Mouse (Mus musculus) gastrocnemius, postnatal 4 days (tissue): ENCODE results near the gene Cct6b. TPM values are rescaled to one million over a fixed set of nuclear protein-coding genes. Genes with fewer than 3 reads are reported as not detected.
"Not testable (repeated sequence)": the region's sequence is repeated elsewhere in the genome, so short reads cannot be mapped to it uniquely, and the experiment has no call there.

Experiments
- DNase-seq, 2 experiments: peaks; one replicate each; pipeline ENCODE4 v3.0.0; 2021 to 2022; ENCODE audit warnings: low spot score in 2 of 2, mixed read lengths in 2 of 2
- total RNA-seq, 2 experiments: library from RNA; stranded (reverse); gene quantifications; 2 replicates each; pipeline ENCODE4 v1.2.3; 2021

The Cct6b gene
- total RNA-seq, 2 experiments from 2014 or later = 0.20 to 0.29 TPM

GRCm38 (mm10) chr11:82705082-82705481 is 59.0 kb downstream of the Cct6b start:
- no peak for DNase-seq

DNA sequence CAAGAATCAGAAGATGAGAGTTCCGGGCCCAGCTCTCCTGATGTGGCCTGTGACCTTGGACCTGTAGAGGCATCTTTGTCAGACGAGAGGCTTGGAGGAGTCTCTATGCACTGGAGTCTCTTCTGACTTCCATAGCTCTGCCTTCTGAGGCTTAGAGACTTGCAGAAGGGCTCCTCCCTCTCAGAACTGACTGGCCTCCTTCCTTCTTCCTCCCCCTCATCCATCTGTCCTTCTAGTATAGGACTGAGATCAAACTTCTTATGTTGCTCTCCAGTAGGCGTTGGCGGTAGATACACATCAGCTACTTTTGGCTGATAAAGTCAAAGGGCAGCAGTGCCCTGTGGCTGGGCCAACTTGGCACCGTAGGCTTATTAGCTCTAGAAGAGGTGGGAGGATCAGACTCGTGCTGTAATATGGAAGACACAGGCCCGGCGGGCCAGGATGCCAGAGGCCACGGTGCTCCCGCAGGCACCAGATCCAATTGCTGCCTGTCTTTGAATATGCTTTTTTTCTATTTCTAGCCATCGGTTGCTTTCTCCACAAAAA is 64.2 kb downstream of the Cct6b start:
- no peak for DNase-seq

DNA sequence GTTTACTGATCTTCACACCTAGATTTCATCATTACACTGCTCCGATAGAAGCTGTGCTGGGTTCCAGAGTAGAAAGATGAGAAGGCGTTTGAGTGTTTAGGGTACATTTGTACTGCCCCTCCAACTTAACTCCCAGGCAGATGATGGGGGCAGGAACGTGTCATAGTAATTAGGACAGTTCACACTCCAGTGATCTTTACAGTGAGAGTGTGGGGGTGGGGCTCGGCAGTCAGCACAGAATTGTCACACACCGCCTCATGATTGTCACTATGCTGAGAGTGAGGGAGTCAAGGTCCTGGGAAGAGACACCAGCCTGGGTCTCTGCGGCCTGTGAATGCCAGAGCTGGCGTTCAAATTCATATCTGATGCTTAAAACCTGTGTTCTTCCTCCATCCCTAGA is 68.2 kb downstream of the Cct6b start:
- DNase-seq = no peak

- not testable (repeated sequence) for DNase-seq
These were observed 69.2 kb downstream of the Cct6b start for GRCm38 (mm10) chr11:82694947-82695346.

DNA sequence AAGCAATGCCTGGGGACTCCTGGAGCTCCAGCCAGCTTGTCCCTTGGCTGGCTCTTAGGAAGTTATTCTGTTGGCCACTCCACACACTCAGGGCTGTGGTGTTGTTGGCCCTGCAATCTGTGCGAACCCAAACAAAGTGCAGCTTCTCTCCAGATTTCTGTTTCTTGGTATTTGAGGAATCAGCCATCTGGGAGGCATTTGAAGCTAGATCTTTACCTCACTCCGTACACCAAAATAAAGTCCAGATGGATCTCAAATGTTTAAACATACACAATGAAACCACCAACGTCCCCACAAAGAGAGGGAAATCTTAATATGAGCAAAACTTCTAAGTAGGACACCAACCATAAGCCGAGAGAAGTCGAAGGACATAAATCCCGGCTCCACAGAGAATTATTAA is 71.5 kb downstream of the Cct6b start:
- DNase-seq = no peak

GRCm38 (mm10) chr11:82690476-82690875 is 73.6 kb downstream of the Cct6b start:
- no peak for DNase-seq

GRCm38 (mm10) chr11:82687668-82688067 is 76.5 kb downstream of the Cct6b start:
- no peak for DNase-seq

DNA sequence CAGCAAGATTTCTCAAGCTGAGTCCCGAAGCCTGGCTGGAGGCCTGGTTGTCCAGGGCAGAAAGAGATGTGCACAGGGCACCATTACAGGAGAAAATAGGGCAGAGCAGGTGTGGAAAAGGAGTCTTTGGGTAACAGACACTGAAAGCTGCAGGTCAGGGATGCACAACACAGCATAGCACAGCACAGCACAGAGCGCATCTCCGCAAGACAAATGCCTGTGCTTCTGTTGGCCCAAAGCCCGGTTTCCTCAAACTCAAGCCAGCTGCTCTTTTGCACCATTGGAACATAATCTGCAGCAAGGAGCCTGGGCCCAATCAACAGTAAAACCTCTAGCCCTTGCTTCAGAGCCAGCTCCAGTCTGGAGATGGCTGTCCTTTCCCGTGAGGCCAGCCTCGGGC is 79.4 kb downstream of the Cct6b start:
- DNase-seq = peak; percentile 60 to 78

- peak in 1 of 2 experiments; percentile 35 for DNase-seq
These were observed 80.2 kb downstream of the Cct6b start for GRCm38 (mm10) chr11:82683765-82684505.

GRCm38 (mm10) chr11:82678561-82678960 is 85.6 kb downstream of the Cct6b start:
- no peak for DNase-seq

Other genes starting within 250 kb of the Cct6b start
- 10 to 100 TPM; 15.7 to 18.4 TPM for gene Zfp830, start within 50 bp of the Cct6b start, total RNA-seq
- 10 to 100 TPM; 18.9 to 20.7 TPM for gene Lig3, start 16.8 kb upstream of the Cct6b start, total RNA-seq
- 1 to 10 TPM; 5.4 to 6.0 TPM for gene Rffl, start 106.9 kb upstream of the Cct6b start, total RNA-seq
- 10 to 100 TPM in 1 of 2 experiments, 1 to 10 TPM in 1; 9.6 to 10.4 TPM for gene Rad51d, start 126.3 kb upstream of the Cct6b start, total RNA-seq
- gene Fndc8, start 127.8 kb upstream of the Cct6b start, total RNA-seq = not detected
- gene Nle1, start 144.1 kb upstream of the Cct6b start, total RNA-seq = 10 to 100 TPM; 22.3 to 27.4 TPM
- 100 to 1,000 TPM; 115 to 124 TPM for gene Unc45b, start 146.2 kb upstream of the Cct6b start, total RNA-seq
- gene Slfn5, start 187.0 kb upstream of the Cct6b start, total RNA-seq = 10 to 100 TPM; 18.3 to 24.7 TPM
- gene Slfn9, start 227.5 kb upstream of the Cct6b start, total RNA-seq = 1 to 10 TPM; 7.5 to 7.8 TPM